ENCODE assay signal across 9 mouse cellular contexts in genomic region chr7:34938636-34939261, GRCm38 (mm10). TPM values are rescaled to one million over a fixed set of nuclear protein-coding genes. Genes with fewer than 3 reads are reported as not detected.
A peak's percentile ranks its signal among the peaks of the same experiment; 100 is the strongest.
DNase-seq lines count a peak whose midpoint lies in the region; ATAC-seq and TF ChIP-seq lines count a peak whose summit lies in the region.
"Had no signal": no experiment of that assay in that cellular context is flagged by ENCODE, and none has a peak within 500 bp of the region (broad histone marks: within the 10 kb centered on the region; RNA-seq: fewer than 3 reads in every experiment).

No protein-coding gene starts in this region.

- ATAC-seq in kidney, postnatal 0 days (replicated peaks; ENCODE audit: low FRiP score, low read depth), result peak; percentile 14; the same call in 1 of the 2 replicates
- peak; percentile 40 for ATAC-seq in limb, embryonic 12.5 days (ENCODE audit: insufficient number of reproducible peaks, insufficient read depth, low FRiP score, low TSS enrichment, low read depth)

- no peak overlapping the region for H3K4me3 ChIP-seq in kidney, postnatal 0 days (replicated peaks; ENCODE audit: low read depth, low read length)
- H3K4me3 ChIP-seq in embryonic fibroblast, embryonic 13.5 days (ENCODE audit: insufficient read depth, low read length), result no peak overlapping the region
- H3K4me3 ChIP-seq in limb, embryonic 12.5 days (replicated peaks), result no peak overlapping the region
- H3K4me3 ChIP-seq in olfactory bulb, adult 2 months (ENCODE audit: insufficient read depth, low read depth, low read length), result no peak overlapping the region

- H3K36me3 ChIP-seq in kidney, postnatal 0 days (ENCODE audit: insufficient read depth, low read length), result peaks cover 33% of the 10 kb centered on the region
- H3K36me3 ChIP-seq in limb, embryonic 12.5 days, result peaks cover 50% of the 10 kb centered on the region

- H3K4me1 ChIP-seq in kidney, postnatal 0 days (replicated peaks; ENCODE audit: insufficient read depth, low read length), result peaks cover 11% of the 10 kb centered on the region
- peaks cover 12% of the 10 kb centered on the region for H3K4me1 ChIP-seq in embryonic fibroblast, embryonic 13.5 days (ENCODE audit: control insufficient read depth, insufficient read depth, low read length)
- peaks cover 26% of the 10 kb centered on the region for H3K4me1 ChIP-seq in limb, embryonic 12.5 days (replicated peaks)
- H3K4me1 ChIP-seq in olfactory bulb, adult 2 months (ENCODE audit: control insufficient read depth, insufficient read depth, low read length), result peaks cover 20% of the 10 kb centered on the region

- peak overlapping the region; percentile 71 for H3K27ac ChIP-seq in kidney, postnatal 0 days
- H3K27ac ChIP-seq in embryonic fibroblast, embryonic 13.5 days (ENCODE audit: insufficient read depth, low read length), result peak overlapping the region; percentile 45; the same call in 1 of the 2 replicates
- H3K27ac ChIP-seq in limb, embryonic 12.5 days, result peak overlapping the region; percentile 92
- H3K27ac ChIP-seq in olfactory bulb, adult 2 months (ENCODE audit: insufficient read depth, low read depth, low read length), result 0 out of 2 replicates have a peak overlapping the region, but pooled peaks have one; percentile 32

- no peaks in the 10 kb centered on the region for H3K27me3 ChIP-seq in kidney, postnatal 0 days (ENCODE audit: insufficient read depth, low read length)
- no peaks in the 10 kb centered on the region for H3K27me3 ChIP-seq in limb, embryonic 12.5 days
- H3K27me3 ChIP-seq: CH12.LX had no signal

- peak; percentile 54 for DNase-seq in kidney, postnatal 0 days (ENCODE audit: low spot score)
- DNase-seq in kidney, adult 18-20 months, result no peak
- no peak for DNase-seq in spleen, adult 18-20 months
- DNase-seq in B cell, adult 2 months, result no peak
- DNase-seq in frontal cortex, postnatal 14 days (ENCODE audit: low spot score in 2 of 2), result no peak

- TF ChIP-seq POLR2A in embryonic fibroblast, embryonic 13.5 days (IDR thresholded peaks at IDR 0.05; ENCODE audit: low read depth, low read length), result no peak
- no peak for TF ChIP-seq POLR2A in olfactory bulb, adult 2 months (IDR thresholded peaks at IDR 0.05; ENCODE audit: insufficient read depth, low read depth, low read length)

- no peak overlapping the region for H3K4me2 ChIP-seq in kidney, postnatal 0 days (ENCODE audit: low read length)
- no peak overlapping the region for H3K4me2 ChIP-seq in limb, embryonic 12.5 days

- no peak overlapping the region for H3K9ac ChIP-seq in kidney, postnatal 0 days (ENCODE audit: low read depth, low read length)
- peak overlapping the region; percentile 42; the same call in 1 of the 2 replicates for H3K9ac ChIP-seq in limb, embryonic 12.5 days (replicated peaks)

- no peaks in the 10 kb centered on the region for H3K9me3 ChIP-seq in kidney, postnatal 0 days (replicated peaks; ENCODE audit: low read length)
- H3K9me3 ChIP-seq in limb, embryonic 12.5 days, result peaks cover 9% of the 10 kb centered on the region

- no peak for TF ChIP-seq CTCF in kidney, postnatal 0 days (IDR thresholded peaks at IDR 0.05; ENCODE audit: low read depth)
- TF ChIP-seq CTCF in embryonic fibroblast, embryonic 13.5 days (IDR thresholded peaks at IDR 0.05; ENCODE audit: borderline replicate concordance, insufficient read depth, low read length), result no peak
- TF ChIP-seq CTCF in olfactory bulb, adult 2 months (IDR thresholded peaks at IDR 0.05; ENCODE audit: insufficient read depth, low read depth, low read length), result no peak

- WGBS in kidney, postnatal 0 days, result 44% methylated on average over 7 of the region's 7 CpGs
- WGBS in limb, embryonic 12.5 days, result 42% methylated on average over 7 of the region's 7 CpGs
- WGBS in olfactory bulb, adult 2 months, result 61% methylated on average over 7 of the region's 7 CpGs

RNA-seq across cellular contexts. Expression of gene Pepd, which starts 26.6 kb away (rescaled TPM):
- 150 and 172 TPM in 2 replicates for polyA plus RNA-seq in kidney, postnatal 0 days (2015; fragmentation: Nextera tagmentation; extraction: Ambion mirVana)
- polyA plus RNA-seq in embryonic fibroblast, embryonic 13.5 days (2011; ENCODE audit: insufficient read length, low read depth, missing spikeins), result 20.7 and 21.8 TPM in 2 replicates
- 65.3 and 65.6 TPM in 2 replicates for polyA plus RNA-seq in limb, embryonic 12.5 days (2016; fragmentation: Nextera tagmentation; extraction: Ambion mirVana)
- polyA plus RNA-seq in olfactory bulb, adult 2 months (2012; ENCODE audit: insufficient read depth, insufficient read length, low replicate concordance, missing spikeins), result not detected in 2 replicates

Comparison
In these comparisons a context has a peak if more than half of its experiments do, and no peak if none do; other contexts are left out.
1. H3K27ac ChIP-seq: peak in every context shown above with its lines; median percentile 92 in limb, embryonic 12.5 days; 71 in kidney, postnatal 0 days; 45 in embryonic fibroblast, embryonic 13.5 days; 32 in olfactory bulb, adult 2 months.
2. RNA of gene Pepd, which starts 26.6 kb away (polyA plus RNA-seq): 150 to 172 TPM in kidney, postnatal 0 days, 65.3 to 65.6 TPM in limb, embryonic 12.5 days and 20.7 to 21.8 TPM in embryonic fibroblast, embryonic 13.5 days; not detected in olfactory bulb, adult 2 months; every median in the first group is over 10 times any median in the second.